8 mouse cellular contexts compared by ENCODE assay signal in genomic region chr1:182408684-182409327, GRCm38 (mm10). TPM values are rescaled to one million over a fixed set of nuclear protein-coding genes. Genes with fewer than 3 reads are reported as not detected.
A peak's percentile ranks its signal among the peaks of the same experiment; 100 is the strongest.
DNase-seq lines count a peak whose midpoint lies in the region; ATAC-seq and TF ChIP-seq lines count a peak whose summit lies in the region.

TSS of gene Trp53bp2 (plus strand) at chr1:182409172.

- H3K4me2 ChIP-seq in forebrain, embryonic 14.5 days (ENCODE audit: low read length): peak within 1 kb of the TSS; percentile 74
- H3K4me2 ChIP-seq in neural tube, embryonic 15.5 days: peak within 1 kb of the TSS; percentile 72

- 0 out of 2 replicates have a peak, but pooled peaks have one; percentile 24 for TF ChIP-seq EP300 in ES-Bruce4 (IDR thresholded peaks at IDR 0.05; ENCODE audit: insufficient read depth, low read depth, low read length)

- intact Hi-C loops in heart, postnatal 14 days (cut with DNase I): loop anchor here (5.0 kb wide), 1 partner anchor 53 kb away; no protein-coding TSS in a partner anchor

- peak within 1 kb of the TSS; percentile 99 for H3K9ac ChIP-seq in ES-Bruce4 (ENCODE audit: low read depth, poor library complexity, severe bottlenecking)
- H3K9ac ChIP-seq in forebrain, embryonic 14.5 days (ENCODE audit: low read length): peak within 1 kb of the TSS; percentile 95
- peak within 1 kb of the TSS; percentile 86 for H3K9ac ChIP-seq in neural tube, embryonic 15.5 days (replicated peaks)

- peak; percentile 98 for DNase-seq in forebrain, embryonic 14.5 days (ENCODE audit: low spot score)
- DNase-seq in heart, postnatal 14 days: peak; percentile 100
- peak; percentile 98 for DNase-seq in layer of hippocampus, adult 11-12 months (ENCODE audit: low spot score)
- peak; percentile 99 for DNase-seq in lung, adult 18-20 months
- peak; percentile 98 for DNase-seq in testis, postnatal 14 days (ENCODE audit: low spot score)

- H3K9me3 ChIP-seq in ES-Bruce4 (replicated peaks; ENCODE audit: control insufficient read depth, insufficient read depth, low read length, poor library complexity, severe bottlenecking): no peaks in the 10 kb centered on the region
- no peaks in the 10 kb centered on the region for H3K9me3 ChIP-seq in forebrain, embryonic 14.5 days (replicated peaks; ENCODE audit: control insufficient read depth, low read length)
- H3K9me3 ChIP-seq in neural tube, embryonic 15.5 days (replicated peaks): no peaks in the 10 kb centered on the region

- H3K27me3 ChIP-seq in ES-Bruce4 (ENCODE audit: control insufficient read depth, insufficient read depth, low read length, poor library complexity, severe bottlenecking): no peaks in the 10 kb centered on the region
- no peaks in the 10 kb centered on the region for H3K27me3 ChIP-seq in forebrain, embryonic 14.5 days (replicated peaks; ENCODE audit: control insufficient read depth, insufficient read depth, low read length)
- H3K27me3 ChIP-seq in neural tube, embryonic 15.5 days (replicated peaks): no peaks in the 10 kb centered on the region

- peak; percentile 69 for TF ChIP-seq POLR2A in ES-Bruce4 (IDR thresholded peaks at IDR 0.05; ENCODE audit: insufficient read depth, low read length)

- H3K27ac ChIP-seq in ES-Bruce4 (ENCODE audit: insufficient read depth, low read length): peak within 1 kb of the TSS; percentile 57
- peak within 1 kb of the TSS; percentile 96 for H3K27ac ChIP-seq in forebrain, embryonic 14.5 days (ENCODE audit: low read depth, low read length)
- peak within 1 kb of the TSS; percentile 98 for H3K27ac ChIP-seq in neural tube, embryonic 15.5 days (replicated peaks)

- peak within 1 kb of the TSS; percentile 84 for H3K4me3 ChIP-seq in ES-Bruce4 (ENCODE audit: low read depth, low read length)
- peak within 1 kb of the TSS; percentile 87 for H3K4me3 ChIP-seq in forebrain, embryonic 14.5 days (ENCODE audit: low read depth, low read length)
- peak within 1 kb of the TSS; percentile 88 for H3K4me3 ChIP-seq in neural tube, embryonic 15.5 days (replicated peaks)

- H3K4me1 ChIP-seq in ES-Bruce4 (ENCODE audit: control insufficient read depth, insufficient read depth, low read length): no peaks in the 10 kb centered on the region
- peaks cover 29% of the 10 kb centered on the region for H3K4me1 ChIP-seq in forebrain, embryonic 14.5 days (ENCODE audit: control insufficient read depth, insufficient read depth, low read length)
- H3K4me1 ChIP-seq in neural tube, embryonic 15.5 days: peaks cover 32% of the 10 kb centered on the region

- under 1% methylated on average over 66 of the region's 71 CpGs for WGBS in forebrain, embryonic 14.5 days
- under 1% methylated on average over 58 of the region's 71 CpGs for whole genome bisulfite sequencing in neural tube, embryonic 15.5 days

- no peak for TF ChIP-seq CTCF in ES-Bruce4 (IDR thresholded peaks at IDR 0.05; ENCODE audit: low read depth, low read length)

- peak; percentile 93 for ATAC-seq in cerebellum, adult (ENCODE audit: insufficient number of reproducible peaks, low FRiP score, low TSS enrichment)
- peak; percentile 95 for ATAC-seq in forebrain, embryonic 14.5 days
- peak; percentile 94 for ATAC-seq in neural tube, embryonic 15.5 days (ENCODE audit: low FRiP score)

- H3K36me3 ChIP-seq in ES-Bruce4 (ENCODE audit: control insufficient read depth, insufficient read depth, low read length, poor library complexity, severe bottlenecking): no peaks in the 10 kb centered on the region
- no peaks in the 10 kb centered on the region for H3K36me3 ChIP-seq in forebrain, embryonic 14.5 days (ENCODE audit: control insufficient read depth, insufficient read depth, low read length)
- H3K36me3 ChIP-seq in neural tube, embryonic 15.5 days: no peaks in the 10 kb centered on the region

RNA-seq across cellular contexts. Expression of gene Trp53bp2, which starts in this region (rescaled TPM):
- polyA plus RNA-seq in ES-Bruce4 (2011; ENCODE audit: insufficient read depth, insufficient read length, low read depth, missing spikeins): 23.7 and 24.8 TPM in 2 replicates
- 20.2 and 24.7 TPM in 2 replicates for polyA plus RNA-seq in forebrain, embryonic 14.5 days (2014; fragmentation: Nextera tagmentation; extraction: Ambion mirVana)
- 10 to 100 TPM; 12.6 to 15.5 TPM for total RNA-seq in heart, postnatal 14 days (2021)
- 14.6 and 17.4 TPM in 2 replicates for polyA plus RNA-seq in neural tube, embryonic 15.5 days (2015; fragmentation: Nextera tagmentation; extraction: Ambion mirVana)

Comparison
In these comparisons a context has a peak if more than half of its experiments do, and no peak if none do; other contexts are left out.
1. Peak in every context shown above with its lines: DNase-seq, ATAC-seq, H3K4me3 ChIP-seq and H3K27ac ChIP-seq.